Mouse (Mus musculus): ENCODE measurements at regions not wholly inside any gene's neighbourhood (a gene's known extent, or its start where the extent isn't known, plus 50 kb on each side); places are given as distances from the start of the nearest gene placed in this dataset.
A peak's percentile ranks its signal among the peaks of the same experiment; 100 is the strongest.
"Not testable (repeated sequence)": the region's sequence is repeated elsewhere in the genome, so short reads cannot be mapped to it uniquely, and the experiment has no call there.

DNA sequence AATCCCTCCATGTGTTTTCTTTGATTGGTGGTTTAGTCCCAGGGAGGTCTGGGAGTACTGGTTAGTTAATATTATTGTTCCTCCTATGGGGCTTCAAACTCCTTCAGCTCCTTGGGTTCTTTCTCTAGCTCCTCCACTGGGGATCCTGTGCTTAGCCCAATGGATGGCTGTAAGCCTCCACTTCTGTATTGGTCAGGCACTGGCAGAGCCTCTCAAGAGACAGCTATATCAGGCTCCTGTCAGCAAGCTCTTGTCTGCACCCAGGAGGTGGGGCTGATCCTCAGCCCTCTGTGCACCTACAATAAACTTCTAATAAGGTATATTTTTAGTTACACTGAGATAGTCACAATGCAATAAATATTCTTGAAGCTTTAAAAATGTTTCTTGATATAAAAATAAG is 171.2 kb downstream of the Pcdh18 start:
- ATAC-seq; H3K4me2 ChIP-seq (ENCODE audit: low read length); DNase-seq (ENCODE audit: low spot score); H3K4me1 ChIP-seq (ENCODE audit: control insufficient read depth, insufficient read depth, low read length); H3K27ac ChIP-seq (ENCODE audit: low read depth, low read length); H3K4me3 ChIP-seq (ENCODE audit: low read depth, low read length); H3K9ac ChIP-seq (ENCODE audit: low read length); H3K9me3 ChIP-seq (replicated peaks; ENCODE audit: control insufficient read depth, low read length); H3K27me3 ChIP-seq (replicated peaks; ENCODE audit: control insufficient read depth, insufficient read depth, low read length); H3K36me3 ChIP-seq (ENCODE audit: control insufficient read depth, insufficient read depth, low read length): not testable (repeated sequence)

DNA sequence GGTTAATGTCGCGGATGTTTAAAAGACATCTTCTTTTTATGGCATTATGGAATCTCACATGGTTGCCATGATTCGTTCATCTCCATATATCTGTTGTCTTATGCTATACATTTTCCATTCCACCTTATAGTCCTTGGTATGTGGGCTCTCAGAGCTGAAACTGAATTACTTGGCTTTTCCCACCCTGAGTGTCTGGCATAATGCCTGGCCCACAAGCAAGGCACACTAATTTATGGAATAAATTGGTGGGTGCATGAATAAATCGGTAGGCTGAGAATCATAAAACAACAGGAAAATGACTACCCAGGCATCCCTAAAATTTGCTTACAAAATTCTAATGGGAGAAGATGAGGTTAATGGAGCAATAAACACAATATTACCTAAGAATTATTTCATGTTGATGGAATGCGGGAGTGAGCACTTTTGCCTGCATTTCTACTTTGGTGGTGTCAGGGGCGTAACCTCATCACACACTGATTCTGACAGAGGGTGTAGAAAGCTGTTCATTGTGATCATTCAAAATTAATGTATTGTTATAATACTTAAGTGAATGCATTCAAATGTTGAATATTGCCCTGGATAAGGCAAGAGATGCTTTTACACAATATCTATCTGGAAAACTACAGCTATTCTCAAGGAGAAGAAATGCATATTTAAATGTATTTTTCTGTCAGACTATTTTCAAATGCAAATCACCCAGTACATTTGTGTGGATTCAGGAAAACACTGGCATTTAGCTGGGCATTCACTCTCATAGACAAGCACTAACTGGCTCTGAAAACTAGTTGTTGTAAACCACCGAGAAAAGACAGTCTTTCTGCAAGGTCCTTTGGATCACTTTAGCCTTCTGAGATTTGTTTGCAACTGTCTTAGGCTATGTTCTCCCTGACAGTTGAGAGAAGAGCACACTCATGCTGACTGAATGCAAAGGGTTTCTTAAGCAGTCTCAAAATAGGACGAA is 190.1 kb downstream of the Pcdh18 start:
- ATAC-seq (peak; percentile 80), DNase-seq (ENCODE audit: low spot score) (peak; percentile 64)
- H3K27me3 ChIP-seq (replicated peaks; ENCODE audit: control insufficient read depth, insufficient read depth, low read length): no peaks in the 10 kb centered on the region
- no peak overlapping the region for H3K27ac ChIP-seq (ENCODE audit: low read depth, low read length)
- no peak overlapping the region for H3K9ac ChIP-seq (ENCODE audit: low read length)
- no peak overlapping the region for H3K4me3 ChIP-seq (ENCODE audit: low read depth, low read length)
- H3K36me3 ChIP-seq (ENCODE audit: control insufficient read depth, insufficient read depth, low read length): no peaks in the 10 kb centered on the region
- 0 out of 2 replicates have a peak, but pooled peaks cover 3% of the 10 kb centered on the region for H3K4me1 ChIP-seq (ENCODE audit: control insufficient read depth, insufficient read depth, low read length)
- WGBS: 58% methylated on average over 8 of the region's 8 CpGs
- H3K4me2 ChIP-seq (ENCODE audit: low read length): no peak overlapping the region
- no peaks in the 10 kb centered on the region for H3K9me3 ChIP-seq (replicated peaks; ENCODE audit: control insufficient read depth, low read length)

DNA sequence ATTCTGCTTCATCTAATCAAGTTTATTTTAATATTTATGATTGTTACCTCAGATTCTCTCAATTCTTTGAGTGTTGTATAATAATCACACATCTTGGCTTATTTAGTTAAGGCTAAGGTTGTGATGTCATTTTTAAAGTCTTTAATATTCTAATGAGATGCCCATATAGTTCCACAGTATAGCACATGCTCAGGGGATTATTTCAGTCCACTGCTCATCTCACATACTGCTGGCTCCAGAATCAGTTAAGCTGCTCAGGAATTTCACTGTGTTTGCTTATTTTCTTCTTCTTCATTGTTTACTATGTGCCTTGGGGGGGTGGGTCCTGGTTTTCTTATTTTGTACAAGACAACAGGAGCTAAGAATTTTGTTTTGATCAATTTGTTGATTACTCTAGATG is 229.5 kb downstream of the Pcdh18 start:
- H3K4me2 ChIP-seq (ENCODE audit: low read length): no peak overlapping the region

DNA sequence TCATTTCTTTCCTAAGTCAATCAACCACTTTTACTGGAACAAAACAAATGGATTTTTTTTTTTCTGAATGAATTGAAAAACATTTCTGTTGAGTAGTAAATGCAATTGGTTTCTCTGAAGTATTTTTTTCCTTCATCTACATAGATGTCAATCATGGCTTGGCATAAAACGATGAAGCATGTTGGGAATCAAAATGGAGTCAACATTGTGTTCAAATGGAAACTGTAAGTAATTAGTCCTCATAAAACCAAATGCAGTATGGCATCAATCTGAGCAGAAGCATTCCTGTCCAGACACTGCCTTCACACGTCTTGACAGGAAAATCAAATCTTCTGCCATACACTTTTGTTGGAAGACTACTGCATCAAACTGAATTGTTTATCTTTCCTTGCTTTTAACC is 237.0 kb downstream of the Pcdh18 start:
- ATAC-seq (no peak), DNase-seq (ENCODE audit: low spot score) (peak; percentile 60)
- no peaks in the 10 kb centered on the region for H3K27me3 ChIP-seq (replicated peaks; ENCODE audit: control insufficient read depth, insufficient read depth, low read length)
- H3K9me3 ChIP-seq (replicated peaks; ENCODE audit: control insufficient read depth, low read length): no peaks in the 10 kb centered on the region
- WGBS: 67% methylated on average over 2 of the region's 2 CpGs
- H3K27ac ChIP-seq (ENCODE audit: low read depth, low read length): no peak overlapping the region
- H3K4me2 ChIP-seq (ENCODE audit: low read length): no peak overlapping the region
- no peaks in the 10 kb centered on the region for H3K4me1 ChIP-seq (ENCODE audit: control insufficient read depth, insufficient read depth, low read length)
- no peak overlapping the region for H3K4me3 ChIP-seq (ENCODE audit: low read depth, low read length)
- H3K36me3 ChIP-seq (ENCODE audit: control insufficient read depth, insufficient read depth, low read length): no peaks in the 10 kb centered on the region
- H3K9ac ChIP-seq (ENCODE audit: low read length): no peak overlapping the region

More for the DNA sequence above, 229.5 kb downstream of the Pcdh18 start:
- H3K4me1 ChIP-seq (ENCODE audit: control insufficient read depth, insufficient read depth, low read length): no peaks in the 10 kb centered on the region
- no peak overlapping the region for H3K27ac ChIP-seq (ENCODE audit: low read depth, low read length)
- H3K9ac ChIP-seq (ENCODE audit: low read length): no peak overlapping the region
- ATAC-seq (no peak), DNase-seq (ENCODE audit: low spot score) (no peak)
- no peaks in the 10 kb centered on the region for H3K27me3 ChIP-seq (replicated peaks; ENCODE audit: control insufficient read depth, insufficient read depth, low read length)
- no peak overlapping the region for H3K4me3 ChIP-seq (ENCODE audit: low read depth, low read length)
- H3K36me3 ChIP-seq (ENCODE audit: control insufficient read depth, insufficient read depth, low read length): no peaks in the 10 kb centered on the region
- no peaks in the 10 kb centered on the region for H3K9me3 ChIP-seq (replicated peaks; ENCODE audit: control insufficient read depth, low read length)

DNA sequence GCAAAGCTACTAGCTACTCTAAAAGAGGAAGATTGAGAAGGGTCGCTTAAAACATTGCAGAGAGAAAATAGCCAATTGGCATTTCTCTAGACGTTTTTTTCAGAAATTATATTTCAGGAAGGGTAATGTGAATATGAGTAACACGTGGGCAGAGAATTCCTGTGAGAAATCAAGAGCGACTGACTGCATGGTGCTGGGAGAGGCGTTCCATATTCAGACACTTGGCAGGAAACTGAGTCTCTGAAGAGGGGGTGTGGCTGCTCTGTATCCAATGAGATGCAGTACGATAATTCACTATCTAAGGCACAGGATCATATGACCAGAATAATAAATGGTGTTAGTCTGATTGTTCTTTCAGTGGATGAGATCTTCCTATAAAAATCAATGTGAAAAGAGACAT is 252.5 kb downstream of the Pcdh18 start:
- Histone ChIP-seq H3K4me1 (ENCODE audit: control insufficient read depth, insufficient read depth, low read length) (no peaks in the 10 kb centered on the region), H3K27me3 (replicated peaks; ENCODE audit: control insufficient read depth, insufficient read depth, low read length) (no peaks in the 10 kb centered on the region), H3K9ac (ENCODE audit: low read length) (no peak overlapping the region), H3K27ac (ENCODE audit: low read depth, low read length) (no peak overlapping the region), H3K4me3 (ENCODE audit: low read depth, low read length) (no peak overlapping the region), H3K9me3 (replicated peaks; ENCODE audit: control insufficient read depth, low read length) (no peaks in the 10 kb centered on the region), H3K4me2 (ENCODE audit: low read length) (no peak overlapping the region), H3K36me3 (ENCODE audit: control insufficient read depth, insufficient read depth, low read length) (no peaks in the 10 kb centered on the region)
- DNase-seq (ENCODE audit: low spot score): no peak
- 70% methylated on average over 6 of the region's 6 CpGs for whole genome bisulfite sequencing
- no peak for ATAC-seq

DNA sequence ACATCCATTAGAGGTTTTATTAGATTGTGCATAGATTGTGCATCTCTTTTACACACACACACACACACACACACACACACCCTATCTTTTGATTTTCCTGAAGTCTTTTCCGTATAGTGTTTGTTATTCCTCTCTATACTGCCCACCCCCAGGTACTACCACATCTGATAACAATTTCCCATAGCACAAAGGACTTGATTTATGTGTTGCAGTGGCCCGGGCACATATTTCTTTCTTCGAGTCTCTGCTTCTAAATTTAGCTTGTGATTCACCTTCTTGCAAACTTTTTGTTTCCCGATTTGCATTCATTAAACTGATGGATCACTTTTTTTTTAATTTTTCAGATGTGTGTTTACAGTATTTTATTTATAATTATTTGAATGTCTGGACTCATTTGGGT is 254.8 kb downstream of the Pcdh18 start:
- WGBS: 92% methylated on average over 4 of the region's 4 CpGs
- no peak overlapping the region for H3K4me3 ChIP-seq (ENCODE audit: low read depth, low read length)
- H3K9ac ChIP-seq (ENCODE audit: low read length): no peak overlapping the region
- no peak overlapping the region for H3K27ac ChIP-seq (ENCODE audit: low read depth, low read length)
- ATAC-seq (no peak), DNase-seq (ENCODE audit: low spot score) (no peak)
- no peak overlapping the region for H3K4me2 ChIP-seq (ENCODE audit: low read length)
- no peaks in the 10 kb centered on the region for H3K9me3 ChIP-seq (replicated peaks; ENCODE audit: control insufficient read depth, low read length)
- H3K36me3 ChIP-seq (ENCODE audit: control insufficient read depth, insufficient read depth, low read length): no peaks in the 10 kb centered on the region
- no peaks in the 10 kb centered on the region for H3K4me1 ChIP-seq (ENCODE audit: control insufficient read depth, insufficient read depth, low read length)
- H3K27me3 ChIP-seq (replicated peaks; ENCODE audit: control insufficient read depth, insufficient read depth, low read length): no peaks in the 10 kb centered on the region

DNA sequence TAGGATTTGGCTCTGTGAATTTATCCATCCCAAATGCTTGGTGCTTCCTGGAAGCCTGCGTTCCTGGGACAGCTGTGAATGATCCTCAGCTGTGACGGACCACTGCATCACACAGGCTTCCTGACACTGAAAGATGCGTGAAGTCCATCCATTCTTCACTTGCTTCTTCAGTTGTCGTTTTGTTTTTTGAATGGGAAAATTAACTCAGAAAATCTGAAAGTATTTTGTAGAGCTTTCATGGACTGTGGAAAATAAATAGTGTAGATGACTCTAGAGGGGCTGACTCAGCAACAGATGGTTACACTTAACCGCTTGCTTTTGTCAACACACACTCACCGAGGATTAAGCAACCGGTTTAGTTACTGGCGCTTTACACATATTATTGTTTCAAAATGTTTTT is 272.0 kb downstream of the Pcdh18 start:
- H3K27ac ChIP-seq (ENCODE audit: low read depth, low read length): no peak overlapping the region
- ATAC-seq: no peak
- no peaks in the 10 kb centered on the region for H3K36me3 ChIP-seq (ENCODE audit: control insufficient read depth, insufficient read depth, low read length)
- H3K27me3 ChIP-seq (replicated peaks; ENCODE audit: control insufficient read depth, insufficient read depth, low read length): no peaks in the 10 kb centered on the region
- no peaks in the 10 kb centered on the region for H3K4me1 ChIP-seq (ENCODE audit: control insufficient read depth, insufficient read depth, low read length)
- H3K9me3 ChIP-seq (replicated peaks; ENCODE audit: control insufficient read depth, low read length): no peaks in the 10 kb centered on the region
- no peak overlapping the region for H3K4me2 ChIP-seq (ENCODE audit: low read length)
- no peak overlapping the region for H3K9ac ChIP-seq (ENCODE audit: low read length)
- WGBS: 88% methylated on average over 8 of the region's 8 CpGs
- no peak for DNase-seq (ENCODE audit: low spot score)
- H3K4me3 ChIP-seq (ENCODE audit: low read depth, low read length): no peak overlapping the region
